Comparison of ENCODE assay signal across 14 mouse cellular contexts in the genomic region with DNA sequence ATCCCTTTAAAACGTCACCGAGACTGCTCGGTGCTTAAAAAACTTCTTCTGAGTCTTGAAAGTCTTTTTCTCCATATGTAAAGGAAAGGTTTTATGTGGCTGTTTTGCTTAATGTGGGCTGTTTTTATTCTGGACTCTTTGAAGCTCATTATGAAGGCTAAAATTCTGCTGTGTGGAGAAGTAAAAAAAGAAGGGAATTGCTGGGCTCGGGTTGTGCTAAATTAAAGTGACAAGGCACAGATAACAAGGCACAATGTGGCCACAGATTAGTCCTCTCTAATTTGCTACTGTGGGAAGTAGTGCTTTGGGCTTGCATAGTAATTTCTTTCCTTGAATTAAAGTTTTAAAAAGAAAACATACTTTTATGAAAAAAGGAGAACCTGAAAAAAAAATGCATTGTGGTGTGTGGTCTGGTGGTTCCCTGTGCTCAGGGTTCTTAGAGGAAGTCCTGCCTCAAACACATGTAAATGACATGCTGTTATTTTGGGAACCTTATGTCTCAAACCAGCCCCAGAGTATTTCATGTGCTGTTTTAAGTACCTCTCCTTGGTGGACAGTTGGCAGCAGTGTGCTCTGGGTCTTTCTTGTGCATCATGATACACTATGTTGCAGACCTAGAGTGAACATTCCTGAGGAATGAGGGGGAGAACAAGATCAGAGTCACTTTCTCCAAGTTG.
A peak's percentile ranks its signal among the peaks of the same experiment; 100 is the strongest.
DNase-seq lines count a peak whose midpoint lies in the region; ATAC-seq lines count a peak whose summit lies in the region.
"Had no signal": no experiment of that assay in that cellular context is flagged by ENCODE, and none has a peak within 500 bp of the region (broad histone marks: within the 10 kb centered on the region; RNA-seq: fewer than 3 reads in every experiment).

No protein-coding gene starts in this region.

- peaks cover 60% of the 10 kb centered on the region for H3K4me1 ChIP-seq in erythroblast, embryonic 14.5 days (ENCODE audit: control insufficient read depth)

- no peaks in the 10 kb centered on the region; the same call in 1 of the 2 replicates for H3K27me3 ChIP-seq in erythroblast, embryonic 14.5 days (ENCODE audit: control insufficient read depth)

- no peak for ATAC-seq in erythroblast, adult 5-6 weeks (replicated peaks; ENCODE audit: low FRiP score, poor library complexity, severe bottlenecking)
- peak; percentile 52 for ATAC-seq in erythroid progenitor cell, adult 5-6 weeks (replicated peaks; ENCODE audit: low FRiP score, poor library complexity, severe bottlenecking)
- ATAC-seq in megakaryocyte, adult 5-6 weeks (ENCODE audit: poor library complexity, severe bottlenecking): peak; percentile 93

- no peaks in the 10 kb centered on the region for H3K9me3 ChIP-seq in erythroblast, embryonic 14.5 days (ENCODE audit: control insufficient read depth, low read length)

- DNase-seq in CD4-positive, CD25-positive, alpha-beta regulatory T cell, adult 2 months (ENCODE audit: low read depth, low spot score): peak; percentile 18
- DNase-seq in thymus, postnatal 4 days: no peak
- DNase-seq in Muller cell, postnatal 12 days (ENCODE audit: inconsistent ontology term): no peak
- DNase-seq in right cerebral cortex, postnatal 10 days (ENCODE audit: low spot score in 2 of 2): no peak
- DNase-seq: adrenal gland, postnatal 14 days; cerebellum, adult 18-20 months; kidney, postnatal 14 days; lung, adult 2 months; right cerebral cortex, postnatal 25 days had no signal

- peak overlapping the region; percentile 12 for H3K4me3 ChIP-seq in erythroblast, embryonic 14.5 days (replicated peaks)
- H3K4me3 ChIP-seq: left cerebral cortex, adult 2 months had no signal

- no peaks in the 10 kb centered on the region for H3K36me3 ChIP-seq in erythroblast, embryonic 14.5 days (ENCODE audit: control insufficient read depth)
